Mouse (Mus musculus) forebrain, postnatal 0 days (tissue): ENCODE data around the gene Hist1h2bj. TPM values are rescaled to one million over a fixed set of nuclear protein-coding genes. Genes with fewer than 3 reads are reported as not detected.
"Not testable (repeated sequence)": the region's sequence is repeated elsewhere in the genome, so short reads cannot be mapped to it uniquely, and the experiment has no call there.

ENCODE experiments used
- ATAC-seq: fragments of 200-750 bp; cut with Nextera tagmentation; 2 replicates; pipeline ENCODE4 v1.8.0; 2017; ENCODE audit warnings: mild to moderate bottlenecking, moderate library complexity
- DNase-seq: peaks from one replicate; pipeline ENCODE4 v3.0.0-alpha.2; 2015
- H3K27ac ChIP-seq: fragments of 300-500 bp; sonication (generic); 2 replicates; pipeline ENCODE4 v1.5.1; 2014; ENCODE audit warnings: low read depth, mild to moderate bottlenecking, antibody characterized with exemption, low read length, moderate library complexity, mixed read lengths
- H3K27me3 ChIP-seq: fragments of 300-500 bp; sonication (generic); 2 replicates; pipeline ENCODE4 v1.6.1; 2014; ENCODE audit warnings: mild to moderate bottlenecking, low read length, mixed read lengths; ENCODE audit not compliant: insufficient read depth
- H3K36me3 ChIP-seq: fragments of 300-500 bp; sonication (generic); 2 replicates; pipeline ENCODE4 v1.6.1; 2014; ENCODE audit warnings: mild to moderate bottlenecking, moderate library complexity; ENCODE audit not compliant: insufficient read depth
- H3K4me1 ChIP-seq: fragments of 300-500 bp; sonication (generic); 2 replicates; pipeline ENCODE4 v1.6.1; 2014; ENCODE audit warnings: antibody characterized with exemption; ENCODE audit not compliant: insufficient read depth
- H3K4me2 ChIP-seq: fragments of 300-500 bp; sonication (generic); 2 replicates; pipeline ENCODE4 v1.6.1; 2014; ENCODE audit warnings: low read depth, mild to moderate bottlenecking, moderate library complexity
- H3K4me3 ChIP-seq: fragments of 300-500 bp; sonication (generic); 2 replicates; pipeline ENCODE4 v1.5.1; 2014; ENCODE audit warnings: low read depth, low read length, mixed read lengths
- H3K9ac ChIP-seq: fragments of 300-500 bp; sonication (generic); 2 replicates; pipeline ENCODE4 v1.6.1; 2014; ENCODE audit warnings: mild to moderate bottlenecking
- H3K9me3 ChIP-seq: fragments of 300-500 bp; sonication (generic); 2 replicates; pipeline ENCODE4 v1.6.1; 2016; ENCODE audit warnings: low read length
- CTCF ChIP-seq: sonication (generic); IDR thresholded peaks from 2 replicates; pipeline ENCODE4 v1.5.1; 2016; ENCODE audit warnings: antibody characterized with exemption, control low read depth, low read depth
- WGBS: fragments of 180-500 bp; shearing (Covaris S2); extraction: QIAGEN DNeasy Blood & Tissue Kit; methylation state at CpG from one replicate; pipeline ENCODE4 v1.1.7; 2014; 5-methylcytosine and 5-hydroxymethylcytosine counted together
- microRNA-seq, 2 experiments: library from miRNA; unstranded; fragments of <30 nt; microRNA quantifications; one replicate each; pipeline ENCODE4; 2016
- polyA plus RNA-seq: library from polyadenylated mRNA; unstranded; fragments of >200 nt; fragmentation: Nextera tagmentation; extraction: Ambion mirVana; gene quantifications from 2 replicates; pipeline ENCODE4 v1.2.1, GENCODE M21; 2015
- total RNA-seq: library from RNA; depleted of rRNA; stranded (reverse); fragments of >200 nt; gene quantifications from 2 replicates; pipeline ENCODE4 v1.2.3, GENCODE M21; 2014; rRNA removed

The Hist1h2bj gene
- total and polyA plus RNA-seq, 2 experiments from 2014 or later: 1.6 to 305 TPM

GRCm38 (mm10) chr13:22050591-22051522 is 7.8 kb downstream of the Hist1h2bj start:
- ATAC-seq (peak; percentile 93), DNase-seq (peak; percentile 92)
- Histone ChIP-seq H3K9me3 (no peaks in the 10 kb centered on the region), H3K4me3 (peak overlapping the region; percentile 58), H3K4me1 (no peaks in the 10 kb centered on the region), H3K27me3 (no peaks in the 10 kb centered on the region), H3K4me2 (peak overlapping the region; percentile 54), H3K36me3 (no peaks in the 10 kb centered on the region), H3K9ac (peak overlapping the region; percentile 72), H3K27ac (peak overlapping the region; percentile 89)
- under 1% methylated on average over 52 of the region's 52 CpGs for WGBS
- peak; percentile 84 for TF ChIP-seq CTCF

DNA sequence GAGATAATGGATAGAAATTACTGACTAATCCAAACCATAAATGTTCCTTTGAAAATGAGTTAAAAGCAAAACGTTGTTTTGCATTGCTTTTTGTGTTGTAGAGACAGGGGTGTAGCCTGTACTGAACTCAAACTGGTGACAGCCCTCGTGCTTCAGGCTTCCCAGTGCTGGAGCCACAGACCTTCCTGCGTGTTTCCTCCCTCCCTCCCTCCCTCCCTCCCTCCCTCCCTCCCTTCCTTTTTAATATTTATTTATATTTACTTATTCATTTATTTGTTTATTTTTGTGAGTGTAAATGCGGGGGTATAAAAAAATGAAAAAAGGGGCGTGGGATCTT is 8.5 kb downstream of the Hist1h2bj start:
- H3K4me1 ChIP-seq: no peaks in the 10 kb centered on the region
- peak overlapping the region; percentile 54 for H3K4me2 ChIP-seq
- 11% methylated on average over 5 of the region's 5 CpGs for WGBS
- H3K27me3 ChIP-seq: no peaks in the 10 kb centered on the region
- DNase-seq: no peak
- peak overlapping the region; percentile 72 for H3K9ac ChIP-seq
- peak overlapping the region; percentile 89 for H3K27ac ChIP-seq
- H3K4me3 ChIP-seq: peak overlapping the region; percentile 58
- no peaks in the 10 kb centered on the region for H3K9me3 ChIP-seq
- no peak for TF ChIP-seq CTCF
- no peaks in the 10 kb centered on the region for H3K36me3 ChIP-seq
- ATAC-seq: peak; percentile 28

- Histone ChIP-seq H3K9me3 (no peaks in the 10 kb centered on the region), H3K27ac (no peak overlapping the region), H3K27me3 (no peaks in the 10 kb centered on the region), H3K4me2 (no peak overlapping the region), H3K36me3 (no peaks in the 10 kb centered on the region), H3K9ac (no peak overlapping the region), H3K4me1 (no peaks in the 10 kb centered on the region), H3K4me3 (no peak overlapping the region)
- no peak for TF ChIP-seq CTCF
- WGBS: 98% methylated on average over 1 of the region's 1 CpGs
- ATAC-seq (no peak), DNase-seq (no peak)
These were observed 10.7 kb downstream of the Hist1h2bj start for GRCm38 (mm10) chr13:22053754-22054153.

- 78% methylated on average over 1 of the region's 1 CpGs for WGBS
- Histone ChIP-seq H3K9me3 (no peaks in the 10 kb centered on the region), H3K27ac (no peak overlapping the region), H3K4me2 (no peak overlapping the region), H3K9ac (no peak overlapping the region), H3K4me1 (no peaks in the 10 kb centered on the region), H3K36me3 (no peaks in the 10 kb centered on the region), H3K27me3 (no peaks in the 10 kb centered on the region), H3K4me3 (no peak overlapping the region)
- TF ChIP-seq CTCF: no peak
- ATAC-seq (no peak), DNase-seq (no peak)
These were observed 18.4 kb downstream of the Hist1h2bj start for GRCm38 (mm10) chr13:22061422-22061821.

DNA sequence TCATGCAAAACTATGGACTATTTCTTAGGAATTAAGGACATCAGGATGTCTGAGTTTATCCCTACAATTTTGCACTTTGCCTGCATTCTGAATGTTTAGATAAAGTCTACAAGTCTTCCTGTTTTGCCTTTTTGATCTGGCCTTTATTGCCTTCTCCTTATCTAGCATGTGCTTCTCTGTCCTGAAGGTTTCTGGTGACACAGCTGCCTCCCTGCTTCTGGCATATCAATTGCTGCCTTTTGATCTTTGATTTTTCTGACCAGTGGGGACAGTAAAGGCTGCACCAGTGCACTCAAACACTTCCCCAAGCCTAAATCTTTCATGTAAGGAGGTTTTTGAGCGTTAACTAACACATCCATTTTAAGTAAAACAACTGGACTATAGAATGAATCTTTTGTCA is 20.5 kb downstream of the Hist1h2bj start:
- no peaks in the 10 kb centered on the region for H3K4me1 ChIP-seq
- H3K27ac ChIP-seq: no peak overlapping the region
- H3K27me3 ChIP-seq: no peaks in the 10 kb centered on the region
- H3K4me2 ChIP-seq: no peak overlapping the region
- H3K9me3 ChIP-seq: no peaks in the 10 kb centered on the region
- TF ChIP-seq CTCF: no peak
- WGBS: 69% methylated on average over 1 of the region's 1 CpGs
- H3K4me3 ChIP-seq: no peak overlapping the region
- DNase-seq (no peak), ATAC-seq (no peak)
- H3K9ac ChIP-seq: no peak overlapping the region
- no peaks in the 10 kb centered on the region for H3K36me3 ChIP-seq

DNA sequence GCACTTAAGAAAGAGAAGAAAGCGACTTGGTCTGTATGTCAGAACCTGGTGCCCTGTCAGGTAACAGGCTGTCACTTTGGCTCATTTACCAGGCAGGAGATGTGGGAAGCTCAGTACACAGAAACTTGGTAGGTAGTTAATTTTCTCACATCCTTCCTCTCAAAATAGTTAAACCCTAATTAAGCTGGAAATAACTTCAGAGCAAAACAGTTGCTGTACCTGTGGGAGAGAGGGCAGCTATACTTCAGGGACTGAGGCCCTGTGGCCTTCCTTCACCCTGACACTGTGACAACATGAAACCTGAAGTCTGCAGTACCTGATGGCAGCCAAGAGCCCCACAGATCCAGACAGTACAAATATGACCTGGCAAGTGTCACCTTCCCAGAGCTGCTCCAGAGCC is 41.1 kb downstream of the Hist1h2bj start, which contains the start of gene Vmn1r188:
Gene Vmn1r188, plus strand, starts transcription at position 301 of the 400 bp plus-strand sequence.
- H3K27ac ChIP-seq, H3K27me3 ChIP-seq, ATAC-seq, H3K9me3 ChIP-seq, H3K4me3 ChIP-seq, H3K4me1 ChIP-seq, H3K9ac ChIP-seq, H3K36me3 ChIP-seq, H3K4me2 ChIP-seq, DNase-seq: not testable (repeated sequence)
- 85% methylated on average over 1 of the region's 1 CpGs for WGBS

Small RNAs within 50 kb of the gene (microRNA-seq; reads per million reads assigned to microRNA genes)
- gene Gm26300 (0 reads per million in 2 experiments), gene Gm44390 (0 reads per million in 2 experiments), gene Gm44486 (0 reads per million in 2 experiments)

Other genes with a start within 250 kb of the Hist1h2bj start
- gene Hist1h2bq, start 233.0 kb upstream of the Hist1h2bj start, total RNA-seq: 214 and 268 TPM in 2 replicates
- gene Hist1h2bq, start 233.0 kb upstream of the Hist1h2bj start, polyA plus RNA-seq: 4.6 and 5.2 TPM in 2 replicates
- gene Hist1h2ao, start 232.7 kb upstream of the Hist1h2bj start, total RNA-seq: 1.0 TPM in 1 of 2 replicates, not detected in the other
- gene Hist1h2ao, start 232.7 kb upstream of the Hist1h2bj start, polyA plus RNA-seq: 1.6 TPM in 1 of 2 replicates, not detected in the other
- gene Hist1h4m, start 231.5 kb upstream of the Hist1h2bj start, total RNA-seq: 1.3 and 1.7 TPM in 2 replicates
- gene Hist1h4m, start 231.5 kb upstream of the Hist1h2bj start, polyA plus RNA-seq: not detected in 2 replicates
- gene Hist1h4n, start 211.0 kb upstream of the Hist1h2bj start, total RNA-seq: 2,245 and 2,544 TPM in 2 replicates
- gene Hist1h4n, start 211.0 kb upstream of the Hist1h2bj start, polyA plus RNA-seq: 2.4 and 5.0 TPM in 2 replicates
- 584 and 748 TPM in 2 replicates for gene Hist1h2ap, start 209.7 kb upstream of the Hist1h2bj start, total RNA-seq
- 655 and 1,288 TPM in 2 replicates for gene Hist1h2ap, start 209.7 kb upstream of the Hist1h2bj start, polyA plus RNA-seq
- gene Hist1h2br, start 209.5 kb upstream of the Hist1h2bj start, total RNA-seq: 158 and 260 TPM in 2 replicates
- 4.6 and 4.9 TPM in 2 replicates for gene Hist1h2br, start 209.5 kb upstream of the Hist1h2bj start, polyA plus RNA-seq
- 20.7 and 21.6 TPM in 2 replicates for gene Zfp184, start 98.1 kb upstream of the Hist1h2bj start, total RNA-seq
- 15.3 and 17.2 TPM in 2 replicates for gene Zfp184, start 98.1 kb upstream of the Hist1h2bj start, polyA plus RNA-seq
- gene Pom121l2, start 62.0 kb upstream of the Hist1h2bj start, total RNA-seq: 0.38 TPM in 1 of 2 replicates, not detected in the other
- not detected in 2 replicates for gene Pom121l2, start 62.0 kb upstream of the Hist1h2bj start, polyA plus RNA-seq
- not detected in 2 replicates for gene Prss16, start 33.5 kb upstream of the Hist1h2bj start, total RNA-seq
- not detected in 2 replicates for gene Prss16, start 33.5 kb upstream of the Hist1h2bj start, polyA plus RNA-seq
- gene Hist1h2ah, start 7.6 kb upstream of the Hist1h2bj start, total RNA-seq: 9.2 and 47.2 TPM in 2 replicates
- 1.6 and 1.9 TPM in 2 replicates for gene Hist1h2ah, start 7.6 kb upstream of the Hist1h2bj start, polyA plus RNA-seq
- gene Hist1h2bk, start 7.3 kb upstream of the Hist1h2bj start, total RNA-seq: 233 and 262 TPM in 2 replicates
- 0.40 TPM in 1 of 2 replicates, not detected in the other for gene Hist1h2bk, start 7.3 kb upstream of the Hist1h2bj start, polyA plus RNA-seq
- gene Hist1h4i, start 1.9 kb upstream of the Hist1h2bj start, total RNA-seq: 26.4 and 44.9 TPM in 2 replicates
- 4.2 and 5.8 TPM in 2 replicates for gene Hist1h4i, start 1.9 kb upstream of the Hist1h2bj start, polyA plus RNA-seq
- gene Hist1h2ag, start 270 bp upstream of the Hist1h2bj start, total RNA-seq: 193 and 206 TPM in 2 replicates
- 4.8 and 8.3 TPM in 2 replicates for gene Hist1h2ag, start 270 bp upstream of the Hist1h2bj start, polyA plus RNA-seq
- not detected in 2 replicates for gene Vmn1r188, start 41.2 kb downstream of the Hist1h2bj start, total RNA-seq
- gene Vmn1r188, start 41.2 kb downstream of the Hist1h2bj start, polyA plus RNA-seq: not detected in 2 replicates
- gene Vmn1r189, start 62.6 kb downstream of the Hist1h2bj start, total RNA-seq: not detected in 2 replicates
- not detected in 2 replicates for gene Vmn1r189, start 62.6 kb downstream of the Hist1h2bj start, polyA plus RNA-seq
- not detected in 2 replicates for gene Vmn1r191, start 140.8 kb downstream of the Hist1h2bj start, total RNA-seq
- gene Vmn1r191, start 140.8 kb downstream of the Hist1h2bj start, polyA plus RNA-seq: not detected in 2 replicates
- gene Vmn1r192, start 147.9 kb downstream of the Hist1h2bj start, total RNA-seq: not detected in 2 replicates
- gene Vmn1r192, start 147.9 kb downstream of the Hist1h2bj start, polyA plus RNA-seq: not detected in 2 replicates
- gene Vmn1r193, start 179.9 kb downstream of the Hist1h2bj start, total RNA-seq: not detected in 2 replicates
- not detected in 2 replicates for gene Vmn1r193, start 179.9 kb downstream of the Hist1h2bj start, polyA plus RNA-seq
- gene Vmn1r194, start 201.0 kb downstream of the Hist1h2bj start, total RNA-seq: not detected in 2 replicates
- not detected in 2 replicates for gene Vmn1r194, start 201.0 kb downstream of the Hist1h2bj start, polyA plus RNA-seq
- gene Vmn1r195, start 227.3 kb downstream of the Hist1h2bj start, total RNA-seq: not detected in 2 replicates
- not detected in 2 replicates for gene Vmn1r195, start 227.3 kb downstream of the Hist1h2bj start, polyA plus RNA-seq
- not detected in 2 replicates for gene Vmn1r196, start 246.7 kb downstream of the Hist1h2bj start, total RNA-seq
- not detected in 2 replicates for gene Vmn1r196, start 246.7 kb downstream of the Hist1h2bj start, polyA plus RNA-seq